Mouse (Mus musculus) cortical plate, adult 2 months (tissue): Measurements from ENCODE around the gene Pitpnm1.
A peak's percentile ranks its signal among the peaks of the same experiment; 100 is the strongest.

Experiments
- CTCF ChIP-seq: fragments of 200-500 bp; IDR thresholded peaks from 2 replicates; pipeline ENCODE4 v1.5.1; 2011; ENCODE audit warnings: mild to moderate bottlenecking, control low read depth, low read length; ENCODE audit not compliant: insufficient read depth; ENCODE audit errors: extremely low read depth
- POLR2A ChIP-seq: fragments of 200-500 bp; IDR thresholded peaks from 2 replicates; pipeline ENCODE4 v1.6.1; 2011; ENCODE audit warnings: mild to moderate bottlenecking, low read length, control low read depth; ENCODE audit not compliant: insufficient read depth; ENCODE audit errors: extremely low read depth

GRCm38 (mm10) chr19:4096642-4097440 is 3.0 kb upstream of the Pitpnm1 start, which contains the start of gene Cdk2ap2:
- TF ChIP-seq CTCF (no peak), POLR2A (peak; percentile 86)
